Mouse (Mus musculus): ENCODE data around the gene Fbxo40. TPM values are rescaled to one million over a fixed set of nuclear protein-coding genes. Genes with fewer than 3 reads are reported as not detected.

Fbxo40 gene
- polyA plus RNA-seq, 2 experiments, result 0.26 to 0.44 TPM

DNA sequence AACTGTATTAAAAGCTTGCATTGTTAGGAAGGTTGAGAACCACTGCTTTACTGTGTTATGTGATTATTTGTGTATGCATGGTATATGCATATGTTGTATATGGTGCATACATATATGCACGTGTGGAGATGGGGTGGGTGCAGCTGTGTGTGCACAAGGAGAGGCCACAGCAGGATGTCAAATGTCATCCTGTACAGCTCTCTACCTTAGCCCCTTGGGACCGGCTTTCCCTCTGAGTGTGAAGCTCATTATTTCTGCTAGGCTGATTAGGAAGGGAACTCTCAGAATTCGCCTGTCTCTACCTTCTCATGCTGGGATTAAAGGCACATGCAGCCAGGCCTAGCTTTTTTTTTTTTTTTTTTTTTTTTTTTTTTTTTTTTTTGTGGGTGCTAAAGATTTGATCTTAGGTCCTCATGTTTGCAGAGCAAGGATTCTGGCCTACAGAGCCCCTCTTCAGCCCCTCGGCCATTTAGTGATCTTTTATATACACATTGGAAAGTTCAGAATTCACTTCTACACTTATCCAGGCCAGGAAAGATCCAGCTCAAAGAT lies 42.5 kb downstream of the Fbxo40 start:
- no peaks in the 10 kb centered on the region for H3K9me3 ChIP-seq (ENCODE audit: control insufficient read depth, low read length)
- ATAC-seq (ENCODE audit: low FRiP score, low read depth), result no peak
- H3K27me3 ChIP-seq (ENCODE audit: control insufficient read depth, insufficient read depth, low read length), result no peaks in the 10 kb centered on the region
- H3K4me3 ChIP-seq (replicated peaks; ENCODE audit: low read length), result no peak overlapping the region
- no peaks in the 10 kb centered on the region for H3K36me3 ChIP-seq (ENCODE audit: control insufficient read depth, insufficient read depth, low read length)
- WGBS, result 65% methylated on average over 4 of the region's 4 CpGs
- 0 out of 2 replicates have a peak, but pooled peaks cover 5% of the 10 kb centered on the region for H3K4me1 ChIP-seq (ENCODE audit: control insufficient read depth, insufficient read depth, low read length)
- no peak overlapping the region for H3K4me2 ChIP-seq (replicated peaks; ENCODE audit: low read depth, low read length, severe bottlenecking)
- no peak overlapping the region for H3K9ac ChIP-seq (ENCODE audit: low read depth, low read length, severe bottlenecking)
- no peak for TF ChIP-seq POLR2A (IDR thresholded peaks at IDR 0.05; ENCODE audit: borderline replicate concordance, extremely low read depth, insufficient read depth, insufficient read length)
- H3K27ac ChIP-seq (replicated peaks; ENCODE audit: low read depth, low read length), result no peak overlapping the region
- DNase-seq (ENCODE audit: low spot score), result no peak

DNA sequence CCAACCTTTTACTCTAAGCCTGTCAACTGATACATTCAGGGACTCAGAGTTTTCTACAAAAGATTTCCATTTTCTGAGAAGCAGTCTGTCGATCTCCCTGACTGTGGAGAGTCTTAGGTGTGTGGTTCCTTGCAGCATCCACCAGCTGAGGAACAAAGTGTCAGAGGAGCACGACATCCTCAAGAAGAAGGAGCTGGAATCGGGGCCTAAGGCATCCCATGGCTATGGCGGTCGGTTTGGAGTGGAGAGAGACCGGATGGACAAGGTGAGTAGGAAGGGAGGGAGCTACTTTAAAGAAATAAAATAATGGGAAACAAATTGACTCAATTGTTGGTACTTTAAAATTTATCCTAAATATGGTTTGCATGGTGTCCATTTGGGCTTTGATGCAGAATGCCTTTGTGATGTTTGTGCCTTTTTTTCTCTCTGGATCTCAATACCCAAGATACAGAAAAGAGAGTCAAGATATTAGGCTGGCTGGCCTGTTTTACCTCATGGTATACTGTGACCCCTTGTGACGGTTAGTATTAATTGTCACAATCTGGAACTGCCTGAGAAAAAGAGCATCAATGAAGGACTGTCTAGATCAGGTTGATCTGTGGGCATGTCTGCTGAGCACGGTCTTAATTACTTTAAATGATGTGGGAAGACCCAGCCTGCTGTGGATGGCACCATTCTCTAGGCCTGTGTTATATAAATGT lies 43.7 kb downstream of the Fbxo40 start:
- peaks cover 5% of the 10 kb centered on the region; the same call in 1 of the 2 replicates for H3K4me1 ChIP-seq (ENCODE audit: control insufficient read depth, insufficient read depth, low read length)
- no peak for TF ChIP-seq POLR2A (IDR thresholded peaks at IDR 0.05; ENCODE audit: borderline replicate concordance, extremely low read depth, insufficient read depth, insufficient read length)
- H3K27ac ChIP-seq (replicated peaks; ENCODE audit: low read depth, low read length), result no peak overlapping the region
- no peaks in the 10 kb centered on the region for H3K36me3 ChIP-seq (ENCODE audit: control insufficient read depth, insufficient read depth, low read length)
- H3K27me3 ChIP-seq (ENCODE audit: control insufficient read depth, insufficient read depth, low read length), result no peaks in the 10 kb centered on the region
- ATAC-seq (ENCODE audit: low FRiP score, low read depth), result no peak
- H3K4me2 ChIP-seq (replicated peaks; ENCODE audit: low read depth, low read length, severe bottlenecking), result no peak overlapping the region
- H3K4me3 ChIP-seq (replicated peaks; ENCODE audit: low read length), result no peak overlapping the region
- H3K9me3 ChIP-seq (ENCODE audit: control insufficient read depth, low read length), result no peaks in the 10 kb centered on the region
- WGBS, result 80% methylated on average over 8 of the region's 8 CpGs
- no peak for DNase-seq (ENCODE audit: low spot score)
- H3K9ac ChIP-seq (ENCODE audit: low read depth, low read length, severe bottlenecking), result no peak overlapping the region

DNA sequence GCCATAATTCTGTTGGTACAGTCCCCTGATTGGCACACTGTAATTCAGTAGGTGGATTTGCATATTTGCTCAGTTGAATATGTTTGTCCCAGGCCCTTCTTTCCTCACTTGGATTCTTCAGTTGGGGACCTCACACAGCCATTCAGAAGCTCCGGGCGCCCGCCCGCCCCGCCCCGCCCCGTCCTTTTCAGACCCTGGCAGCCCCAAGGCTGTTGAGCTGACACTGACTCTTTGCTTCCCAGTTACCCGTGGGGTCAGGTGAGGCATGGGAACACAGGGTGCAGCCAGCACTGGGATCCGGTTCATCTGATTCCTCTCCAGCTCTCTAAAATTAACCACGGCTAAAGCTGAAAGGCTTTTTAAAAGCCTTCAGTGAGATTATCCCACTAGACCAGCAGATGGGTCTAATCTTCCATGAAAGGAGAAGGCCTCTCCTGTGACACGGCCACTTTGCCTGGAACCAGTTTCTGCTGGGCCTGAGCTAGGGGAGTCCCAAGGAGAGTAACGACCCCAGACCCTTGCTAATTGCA lies 45.3 kb downstream of the Fbxo40 start:
- 48% methylated on average over 12 of the region's 12 CpGs for WGBS
- Histone ChIP-seq H3K36me3 (ENCODE audit: control insufficient read depth, insufficient read depth, low read length) (no peaks in the 10 kb centered on the region), H3K9ac (ENCODE audit: low read depth, low read length, severe bottlenecking) (no peak overlapping the region), H3K4me3 (replicated peaks; ENCODE audit: low read length) (no peak overlapping the region), H3K9me3 (ENCODE audit: control insufficient read depth, low read length) (no peaks in the 10 kb centered on the region), H3K27me3 (ENCODE audit: control insufficient read depth, insufficient read depth, low read length) (no peaks in the 10 kb centered on the region), H3K4me1 (ENCODE audit: control insufficient read depth, insufficient read depth, low read length) (peaks cover 4% of the 10 kb centered on the region; the same call in 1 of the 2 replicates), H3K27ac (replicated peaks; ENCODE audit: low read depth, low read length) (no peak overlapping the region), H3K4me2 (replicated peaks; ENCODE audit: low read depth, low read length, severe bottlenecking) (no peak overlapping the region)
- ATAC-seq (ENCODE audit: low FRiP score, low read depth) (no peak), DNase-seq (ENCODE audit: low spot score) (no peak)
- no peak for TF ChIP-seq POLR2A (IDR thresholded peaks at IDR 0.05; ENCODE audit: borderline replicate concordance, extremely low read depth, insufficient read depth, insufficient read length)

DNA sequence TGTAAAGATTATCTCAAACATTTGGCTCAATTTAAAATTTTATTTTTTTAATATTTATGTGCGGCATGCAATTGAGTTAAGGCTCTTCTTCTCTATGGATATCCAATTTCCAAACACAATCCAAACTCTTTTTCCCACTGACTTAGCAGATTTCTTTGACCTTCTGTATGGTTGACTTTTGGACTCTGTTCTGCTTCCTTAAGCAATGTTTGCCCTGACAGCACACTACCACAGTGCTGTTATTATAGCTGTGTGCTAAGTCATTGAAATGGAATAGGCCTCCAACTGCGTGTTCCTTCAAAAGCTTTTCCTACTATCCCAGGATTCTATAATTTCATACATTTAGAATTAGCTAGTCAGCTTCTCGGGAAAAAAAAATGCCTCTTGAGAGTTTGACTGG lies 46.7 kb downstream of the Fbxo40 start:
- 83% methylated on average over 3 of the region's 3 CpGs for WGBS
- Histone ChIP-seq H3K9me3 (ENCODE audit: control insufficient read depth, low read length) (no peaks in the 10 kb centered on the region), H3K27ac (replicated peaks; ENCODE audit: low read depth, low read length) (no peak overlapping the region), H3K27me3 (ENCODE audit: control insufficient read depth, insufficient read depth, low read length) (no peaks in the 10 kb centered on the region), H3K4me2 (replicated peaks; ENCODE audit: low read depth, low read length, severe bottlenecking) (no peak overlapping the region), H3K4me3 (replicated peaks; ENCODE audit: low read length) (no peak overlapping the region), H3K36me3 (ENCODE audit: control insufficient read depth, insufficient read depth, low read length) (no peaks in the 10 kb centered on the region), H3K9ac (ENCODE audit: low read depth, low read length, severe bottlenecking) (no peak overlapping the region), H3K4me1 (ENCODE audit: control insufficient read depth, insufficient read depth, low read length) (no peaks in the 10 kb centered on the region; the same call in 1 of the 2 replicates)
- TF ChIP-seq POLR2A (IDR thresholded peaks at IDR 0.05; ENCODE audit: borderline replicate concordance, extremely low read depth, insufficient read depth, insufficient read length), result no peak
- no peak for ATAC-seq (ENCODE audit: low FRiP score, low read depth)
- no peak for DNase-seq (ENCODE audit: low spot score)

DNA sequence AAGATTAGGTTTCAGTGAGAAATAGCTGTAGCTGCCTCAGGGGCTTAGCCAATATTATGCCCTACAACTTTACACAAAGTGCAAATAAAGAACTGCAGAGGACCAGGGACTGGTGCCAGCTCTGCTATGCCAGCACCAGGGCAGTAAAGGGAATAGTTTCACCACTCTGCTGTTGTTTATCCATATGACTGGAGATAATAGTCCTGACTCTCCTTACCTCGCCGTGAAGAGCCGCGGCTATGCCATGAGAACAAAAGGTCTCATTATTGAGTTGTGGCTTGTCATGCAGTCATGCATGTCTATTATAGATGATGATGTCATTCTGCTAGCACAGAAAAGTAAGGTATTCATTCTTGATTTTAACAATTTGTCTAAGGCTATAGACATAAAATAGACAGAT lies 48.4 kb downstream of the Fbxo40 start:
- DNase-seq (ENCODE audit: low spot score) (no peak), ATAC-seq (ENCODE audit: low FRiP score, low read depth) (no peak)
- no peak for TF ChIP-seq POLR2A (IDR thresholded peaks at IDR 0.05; ENCODE audit: borderline replicate concordance, extremely low read depth, insufficient read depth, insufficient read length)
- 82% methylated on average over 4 of the region's 4 CpGs for WGBS
- Histone ChIP-seq H3K4me3 (replicated peaks; ENCODE audit: low read length) (no peak overlapping the region), H3K4me1 (ENCODE audit: control insufficient read depth, insufficient read depth, low read length) (no peaks in the 10 kb centered on the region; the same call in 1 of the 2 replicates), H3K9ac (ENCODE audit: low read depth, low read length, severe bottlenecking) (no peak overlapping the region), H3K27ac (replicated peaks; ENCODE audit: low read depth, low read length) (no peak overlapping the region), H3K27me3 (ENCODE audit: control insufficient read depth, insufficient read depth, low read length) (no peaks in the 10 kb centered on the region), H3K36me3 (ENCODE audit: control insufficient read depth, insufficient read depth, low read length) (no peaks in the 10 kb centered on the region), H3K9me3 (ENCODE audit: control insufficient read depth, low read length) (no peaks in the 10 kb centered on the region), H3K4me2 (replicated peaks; ENCODE audit: low read depth, low read length, severe bottlenecking) (no peak overlapping the region)
